Mouse (Mus musculus): ENCODE measurements around the gene Sema4c.

Gene Sema4c

DNA sequence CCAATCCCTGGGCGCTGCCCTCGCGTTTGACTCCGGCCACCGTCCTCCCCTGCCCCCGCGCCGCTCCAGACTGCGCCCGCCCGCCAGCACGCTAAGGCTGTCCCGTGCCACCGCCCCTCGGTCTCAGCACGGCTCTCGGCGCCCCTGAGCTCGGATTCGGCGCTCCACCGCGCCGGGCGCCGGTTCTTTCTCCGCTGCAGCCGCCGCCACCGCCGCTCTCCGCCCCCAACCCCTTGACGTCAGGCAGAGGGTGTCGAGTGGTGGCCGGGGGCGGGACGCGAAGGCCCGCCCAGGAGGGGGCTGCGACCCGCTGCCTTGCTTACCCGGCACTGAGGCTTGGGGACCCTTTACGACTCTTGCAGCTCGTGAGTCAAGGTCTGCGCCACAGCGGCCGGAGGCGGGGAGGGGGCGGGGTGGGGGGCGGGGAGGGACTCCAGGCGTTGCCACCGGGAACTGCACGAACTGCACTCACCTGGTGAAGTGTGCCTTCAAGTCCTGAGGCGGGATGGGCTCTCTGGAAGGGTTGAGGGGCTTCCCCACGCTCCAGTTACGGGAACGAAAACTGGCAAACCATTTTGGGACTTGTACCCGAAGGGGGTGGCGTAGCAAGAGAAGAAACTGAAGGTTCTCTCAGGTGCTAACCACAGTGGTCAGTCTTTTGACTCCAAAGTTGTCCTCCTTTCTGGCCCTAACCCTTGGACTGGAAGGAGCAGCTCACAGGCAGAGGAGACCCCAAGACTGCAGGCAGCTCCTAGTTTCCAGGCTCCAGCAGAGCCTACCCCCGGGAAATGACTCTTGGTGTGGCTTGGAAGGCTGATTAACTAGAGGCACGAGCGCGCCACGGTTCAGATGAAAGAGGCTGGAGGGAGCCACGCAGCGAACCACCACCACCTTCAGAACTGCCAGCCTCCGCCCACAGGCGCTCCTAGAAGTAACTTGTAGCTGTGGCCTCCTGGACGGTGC, at the start of gene Sema4c:
Sema4c (minus strand) TSS at position 319 of the 963 bp plus-strand sequence.
- DNase-seq (ENCODE audit: low read depth, low spot score), result no peak

DNA sequence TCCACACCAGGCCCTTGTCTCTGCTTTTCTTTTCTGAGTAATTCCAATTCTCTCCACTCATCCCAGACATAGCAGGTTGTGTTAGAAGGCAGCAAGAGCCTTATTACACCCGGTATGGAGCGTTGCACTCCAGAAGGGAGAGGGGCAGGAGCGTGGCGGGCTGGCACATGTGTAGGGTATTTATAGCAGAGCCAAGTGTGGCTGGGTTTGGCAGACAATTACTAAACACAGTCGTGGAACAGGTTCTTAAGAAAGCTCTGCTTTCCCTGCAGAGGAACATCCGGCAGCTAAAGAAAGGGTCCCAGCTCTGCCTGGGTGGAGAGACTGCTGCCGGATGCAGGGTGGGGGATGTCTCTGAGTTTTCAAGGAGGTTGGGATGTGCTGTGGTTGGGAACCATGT, 48.8 kb upstream of the Sema4c start:
- no peak for DNase-seq (ENCODE audit: low read depth, low spot score)

DNA sequence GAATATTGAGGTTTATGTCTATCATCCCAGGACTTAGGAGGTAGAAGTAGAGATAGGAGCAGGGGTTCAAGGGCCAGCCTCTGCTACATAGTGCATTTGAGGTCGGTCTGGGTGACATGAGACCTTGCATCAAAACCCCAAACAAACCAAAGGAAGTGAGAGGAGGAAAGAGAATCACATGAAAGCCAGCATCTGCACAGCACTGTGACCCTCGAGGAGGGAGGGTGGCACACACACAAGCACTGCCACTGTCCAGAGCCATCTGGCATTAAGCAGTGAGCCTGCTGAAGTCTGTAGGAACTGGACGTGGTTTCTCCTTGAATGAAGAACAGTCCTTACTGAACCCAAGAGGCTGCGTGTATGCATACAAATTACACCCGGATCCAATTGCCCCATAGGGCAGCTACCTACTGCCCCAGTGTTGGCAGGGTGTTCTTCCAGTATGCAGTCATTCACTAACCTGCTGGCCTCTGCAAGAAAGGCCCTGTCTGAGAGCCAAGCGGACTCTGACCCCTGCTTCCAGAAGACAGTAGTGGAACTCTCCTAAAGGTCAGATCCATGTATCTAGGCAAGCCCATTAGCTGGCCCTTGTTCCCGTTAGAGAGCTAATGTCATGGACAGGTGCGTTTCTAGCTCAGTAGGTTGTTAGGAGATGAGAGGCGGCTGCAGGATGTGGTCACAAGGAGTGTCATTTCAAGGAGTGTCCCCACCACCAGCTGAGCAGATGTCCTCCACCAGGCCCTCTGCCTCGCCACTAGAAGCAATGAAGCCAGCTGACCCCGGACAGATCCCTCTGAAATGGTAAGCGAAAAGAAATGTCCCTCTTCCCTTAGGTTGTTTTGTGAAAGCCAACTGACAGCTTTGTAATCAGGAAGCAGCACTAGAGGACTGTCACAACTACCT, 46.4 kb upstream of the Sema4c start:
- DNase-seq (ENCODE audit: low read depth, low spot score), result no peak

DNA sequence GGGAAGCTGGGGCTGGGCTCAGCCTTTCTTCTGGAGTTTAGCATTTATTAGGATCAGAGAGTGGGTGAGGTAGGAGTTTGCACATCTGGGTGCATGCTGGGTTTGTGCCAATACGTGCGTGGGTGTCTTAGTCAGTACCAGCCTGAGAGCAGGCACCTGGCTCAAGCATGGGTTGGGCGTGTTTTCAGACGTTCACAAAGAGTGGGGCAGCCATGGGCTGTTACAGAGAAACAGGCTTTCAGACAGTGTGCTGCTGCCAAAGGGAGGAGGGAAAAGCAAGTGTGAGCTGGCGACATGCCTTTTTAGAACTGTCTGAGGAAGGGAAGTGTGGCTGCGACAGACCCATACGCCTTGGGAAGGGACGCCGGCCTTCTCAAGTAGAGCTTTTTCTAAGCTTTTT, 45.2 kb upstream of the Sema4c start:
- no peak for DNase-seq (ENCODE audit: low read depth, low spot score)

DNA sequence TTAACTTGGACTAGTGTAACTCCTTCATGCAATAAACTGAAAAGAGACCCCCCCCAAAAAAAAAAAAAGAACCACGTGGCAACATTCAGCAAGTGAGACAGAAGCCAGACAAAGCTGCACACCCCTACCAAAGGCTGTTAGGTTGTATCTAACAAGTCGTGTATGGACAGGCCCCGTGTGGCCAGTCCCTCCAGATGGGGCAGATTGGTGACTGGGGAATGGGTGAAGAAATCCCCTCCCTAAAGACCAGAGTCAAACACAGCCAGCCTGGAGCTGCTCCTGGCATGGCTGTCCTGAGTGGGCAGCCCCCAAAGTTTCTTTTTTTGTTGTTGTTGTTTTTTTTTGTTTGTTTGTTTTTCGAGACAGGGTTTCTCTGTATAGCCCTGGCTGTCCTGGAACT, 44.1 kb upstream of the Sema4c start:
- DNase-seq (ENCODE audit: low read depth, low spot score), result no peak

DNA sequence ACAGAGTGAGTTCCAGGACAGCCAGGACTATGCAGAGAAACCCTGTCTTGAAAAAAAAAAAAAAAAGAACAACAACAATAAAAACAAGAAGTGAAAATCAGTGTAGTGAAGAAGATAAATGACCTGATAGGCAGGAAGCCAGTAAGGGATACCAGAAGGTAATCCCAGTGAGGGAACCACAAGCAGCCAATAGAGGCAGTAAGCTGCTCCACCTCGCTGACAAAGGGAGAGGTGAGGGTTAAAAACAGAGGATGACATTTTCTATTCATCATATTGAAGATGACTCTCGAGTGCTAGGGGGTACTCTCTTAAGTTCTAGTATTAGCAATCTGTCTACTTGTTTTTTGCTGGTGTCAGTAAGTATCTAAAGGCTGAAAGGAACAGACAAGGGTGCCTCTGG, 40.3 kb upstream of the Sema4c start:
- DNase-seq (ENCODE audit: low read depth, low spot score), result no peak

DNA sequence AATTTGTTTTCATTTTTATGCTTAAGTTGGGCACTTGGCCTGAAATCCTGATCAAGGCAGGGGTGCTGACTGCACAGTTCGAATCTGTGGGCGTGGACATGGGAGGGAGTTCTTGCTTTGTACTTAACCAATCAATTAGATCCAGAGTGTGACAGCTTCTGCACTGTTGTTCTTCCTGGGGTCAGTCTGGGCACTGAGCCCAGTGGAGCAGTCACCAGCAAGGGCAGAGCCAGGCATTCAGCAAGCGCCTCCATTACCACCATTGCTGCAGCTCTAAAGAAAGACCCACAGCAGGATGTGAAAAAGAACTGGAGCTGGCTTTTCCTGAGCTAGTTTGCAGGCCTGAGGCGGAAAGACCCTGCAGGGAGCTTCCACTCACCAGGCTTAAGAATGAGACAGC, 38.0 kb upstream of the Sema4c start:
- DNase-seq (ENCODE audit: low read depth, low spot score), result no peak

DNA sequence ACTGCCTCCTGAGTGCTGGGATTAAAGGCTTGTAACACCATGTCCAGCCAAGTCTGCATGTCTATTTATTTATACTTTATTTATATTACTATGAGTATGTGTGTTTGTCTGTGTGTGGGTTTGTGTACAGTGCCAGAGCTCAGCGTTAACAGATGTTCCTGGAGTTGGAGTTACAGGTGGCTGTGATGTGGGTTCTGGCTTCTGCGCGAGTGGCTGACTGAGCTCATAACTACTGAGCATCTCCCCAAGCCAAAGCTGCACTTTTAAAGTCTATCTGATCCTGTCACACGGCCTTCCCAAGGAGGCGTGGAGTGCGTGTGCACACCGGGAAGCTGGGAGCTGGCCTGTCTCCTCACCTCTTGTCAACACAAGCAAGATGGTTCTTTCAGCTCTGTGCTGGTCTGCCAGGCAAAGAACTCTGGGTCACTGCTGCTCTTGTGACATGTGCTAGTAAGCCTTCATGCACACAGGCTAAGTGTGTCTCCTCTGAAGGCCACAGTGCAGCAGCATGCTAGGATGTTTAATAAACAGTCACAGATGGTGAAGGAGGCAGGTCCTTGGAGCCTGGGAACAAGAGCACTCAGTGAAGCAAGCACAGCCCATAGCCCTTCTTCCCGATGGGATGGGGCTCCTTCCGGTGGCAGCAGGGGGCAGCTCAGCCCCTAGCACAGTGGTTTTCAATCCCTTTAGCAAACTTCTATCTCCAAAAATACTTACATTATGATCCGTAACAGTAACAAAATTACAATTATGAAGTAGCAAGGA, 37.2 kb upstream of the Sema4c start:
- no peak for DNase-seq (ENCODE audit: low read depth, low spot score)

DNA sequence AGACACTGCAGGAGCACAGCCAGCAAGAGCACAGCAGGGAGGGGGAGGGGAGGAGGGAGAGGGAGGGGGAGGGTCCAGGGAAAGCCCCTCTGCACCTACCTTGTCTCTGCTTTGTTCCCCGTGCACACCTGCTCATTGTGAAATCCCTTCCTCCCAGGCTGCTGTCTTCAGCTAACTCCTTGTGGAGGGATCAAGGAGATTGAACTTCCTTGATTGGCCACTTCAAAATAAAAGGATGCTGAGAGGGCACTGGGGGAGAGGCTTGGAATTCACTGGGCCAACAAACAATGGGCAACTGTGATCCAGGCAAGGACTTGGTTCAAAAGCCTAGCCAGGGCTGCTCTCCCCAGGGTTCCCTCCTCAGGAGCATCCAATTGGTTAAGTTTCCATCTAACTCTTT, 35.0 kb upstream of the Sema4c start:
- DNase-seq (ENCODE audit: low read depth, low spot score), result no peak

DNA sequence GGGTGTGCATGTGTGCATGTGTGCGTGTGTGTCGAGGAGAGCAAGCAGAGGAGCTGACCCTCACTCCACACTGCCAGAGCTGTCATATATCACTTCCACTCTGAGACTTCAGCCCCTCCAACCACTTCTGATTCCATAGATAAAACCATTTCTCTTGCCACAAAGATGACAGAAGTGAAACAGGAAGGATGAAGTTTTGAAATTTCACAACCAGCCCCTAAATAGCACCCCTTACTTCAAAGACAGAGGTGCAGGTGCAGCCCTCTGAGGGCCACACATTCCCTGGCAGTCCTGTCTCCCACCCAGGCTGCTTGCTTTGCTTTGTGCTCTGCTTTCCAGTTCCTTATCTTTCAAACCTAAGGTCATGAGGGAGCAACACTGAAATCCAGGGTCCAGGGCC, 33.3 kb upstream of the Sema4c start:
- no peak for DNase-seq (ENCODE audit: low read depth, low spot score)

DNA sequence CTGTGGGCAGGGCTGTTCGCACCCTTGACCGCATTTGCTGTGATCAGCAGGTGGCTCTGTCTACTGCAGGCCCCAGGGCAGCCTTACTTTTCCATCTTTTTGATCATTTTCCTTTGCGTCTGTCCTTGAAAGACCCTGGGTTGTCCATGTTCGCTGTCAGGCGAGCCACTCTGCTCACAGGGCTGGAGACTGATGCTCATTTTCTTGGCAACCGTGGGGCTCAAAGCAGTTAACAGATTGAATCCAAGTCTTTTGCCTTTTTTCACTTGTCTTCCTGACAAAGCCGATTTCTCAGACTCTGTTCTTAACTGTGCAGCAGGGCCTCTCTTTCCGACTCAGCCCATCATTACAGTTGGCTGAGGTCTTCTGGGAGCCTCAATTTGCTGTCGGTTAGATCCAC, 32.5 kb upstream of the Sema4c start:
- DNase-seq (ENCODE audit: low read depth, low spot score), result no peak

DNA sequence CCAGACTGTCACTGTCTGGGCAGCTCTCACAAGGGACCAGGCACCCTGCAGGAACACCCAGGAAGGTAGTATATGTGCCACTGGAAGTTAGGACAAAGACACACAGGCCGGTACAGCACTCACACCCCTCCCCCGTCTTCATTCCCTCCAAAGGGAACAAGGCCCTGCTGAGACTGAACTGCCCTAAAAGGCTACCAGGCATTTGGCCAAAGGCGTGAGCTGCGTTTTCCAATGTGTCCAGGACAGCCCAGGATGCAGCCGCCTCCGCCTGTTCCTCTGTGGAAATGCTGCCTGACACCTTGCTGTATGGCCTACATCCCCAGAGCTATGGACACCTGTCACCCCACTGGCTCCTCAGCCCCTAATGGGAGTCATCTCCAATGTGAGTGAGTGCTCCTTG, 31.3 kb upstream of the Sema4c start:
- DNase-seq (ENCODE audit: low read depth, low spot score), result no peak

DNA sequence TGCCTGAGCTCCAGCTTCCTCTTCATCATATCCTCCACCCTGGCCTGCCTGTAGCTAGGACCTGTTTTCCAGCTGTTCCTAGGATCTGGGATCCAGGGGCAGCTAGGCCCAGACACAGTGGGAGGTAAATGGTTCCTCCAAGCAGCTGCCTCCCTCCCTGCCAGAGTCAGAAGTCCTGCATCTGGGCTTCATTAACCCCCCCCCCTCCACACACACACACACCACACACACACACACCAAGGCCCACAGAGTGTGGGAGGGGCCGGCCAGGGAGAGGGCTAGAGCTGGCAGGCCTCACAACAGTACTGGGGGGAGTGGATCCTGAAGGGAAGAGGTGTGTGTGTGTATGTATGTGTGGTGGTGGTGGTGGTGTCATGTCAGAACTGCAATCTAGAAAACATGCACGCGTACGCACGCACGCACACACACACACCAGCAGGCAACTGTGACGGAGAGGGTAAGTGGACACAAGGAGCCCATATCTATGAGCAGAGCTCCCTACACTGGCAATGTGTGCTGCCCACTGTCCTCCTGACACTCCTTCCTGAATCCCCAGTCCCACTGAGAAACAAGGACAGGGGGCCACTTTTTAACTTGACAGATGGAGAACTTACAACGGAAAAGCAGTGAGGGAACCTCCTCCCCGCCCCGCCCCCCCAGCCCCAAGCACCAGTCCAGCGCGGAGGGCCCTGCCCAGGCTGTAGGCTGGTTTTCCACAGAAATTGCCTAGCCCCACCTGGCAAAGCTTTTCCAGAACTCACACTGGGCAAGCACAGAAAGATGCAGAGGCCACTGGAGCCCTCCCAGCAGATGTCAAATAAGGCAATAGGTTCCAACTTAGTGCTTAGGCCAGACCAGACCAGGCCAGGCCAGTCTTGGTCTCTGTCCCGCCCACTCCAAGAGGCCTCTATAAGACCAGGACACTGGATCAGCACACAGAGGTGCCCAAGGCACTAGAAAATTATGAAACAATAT, 30.6 kb upstream of the Sema4c start:
- DNase-seq (ENCODE audit: low read depth, low spot score), result no peak

DNA sequence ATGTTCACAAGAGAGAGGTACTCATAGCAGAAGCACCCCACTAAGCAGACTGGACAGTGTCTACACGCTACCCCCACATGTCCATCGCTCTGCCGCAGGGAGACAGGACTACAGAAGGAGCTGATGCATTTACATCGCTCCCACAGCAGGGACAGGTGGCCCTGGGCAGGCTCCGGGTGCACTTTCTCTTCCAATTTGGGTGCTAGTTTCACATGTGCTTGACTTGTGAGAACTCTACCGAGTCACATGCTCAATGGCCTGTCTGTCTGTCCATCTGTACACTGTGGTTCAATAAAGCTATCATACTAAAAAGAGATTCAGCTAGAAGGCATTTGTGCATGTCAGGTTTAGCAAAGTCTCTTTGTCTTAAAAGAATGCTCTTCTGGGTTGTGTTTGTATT, 29.7 kb upstream of the Sema4c start:
- DNase-seq (ENCODE audit: low read depth, low spot score), result no peak

DNA sequence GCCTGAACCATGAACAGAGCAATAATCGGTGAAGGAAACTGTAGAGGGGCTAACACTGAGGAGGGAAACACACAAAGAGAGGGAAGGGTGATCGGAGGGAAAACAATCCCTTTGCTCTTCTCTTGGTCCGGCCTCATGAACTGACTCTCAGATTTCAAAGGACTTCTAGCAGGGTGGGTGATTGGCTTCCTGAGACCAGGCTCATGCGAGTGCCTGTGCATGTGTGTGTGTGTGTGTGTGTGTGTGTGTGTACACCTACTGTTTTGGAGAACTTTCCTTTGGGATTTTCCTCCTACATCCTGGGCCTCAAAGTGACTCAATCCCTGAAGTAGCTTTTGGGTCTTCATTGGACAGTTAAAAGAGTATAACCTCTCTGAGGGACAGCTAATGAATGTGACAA, 28.1 kb upstream of the Sema4c start:
- no peak for DNase-seq (ENCODE audit: low read depth, low spot score)

DNA sequence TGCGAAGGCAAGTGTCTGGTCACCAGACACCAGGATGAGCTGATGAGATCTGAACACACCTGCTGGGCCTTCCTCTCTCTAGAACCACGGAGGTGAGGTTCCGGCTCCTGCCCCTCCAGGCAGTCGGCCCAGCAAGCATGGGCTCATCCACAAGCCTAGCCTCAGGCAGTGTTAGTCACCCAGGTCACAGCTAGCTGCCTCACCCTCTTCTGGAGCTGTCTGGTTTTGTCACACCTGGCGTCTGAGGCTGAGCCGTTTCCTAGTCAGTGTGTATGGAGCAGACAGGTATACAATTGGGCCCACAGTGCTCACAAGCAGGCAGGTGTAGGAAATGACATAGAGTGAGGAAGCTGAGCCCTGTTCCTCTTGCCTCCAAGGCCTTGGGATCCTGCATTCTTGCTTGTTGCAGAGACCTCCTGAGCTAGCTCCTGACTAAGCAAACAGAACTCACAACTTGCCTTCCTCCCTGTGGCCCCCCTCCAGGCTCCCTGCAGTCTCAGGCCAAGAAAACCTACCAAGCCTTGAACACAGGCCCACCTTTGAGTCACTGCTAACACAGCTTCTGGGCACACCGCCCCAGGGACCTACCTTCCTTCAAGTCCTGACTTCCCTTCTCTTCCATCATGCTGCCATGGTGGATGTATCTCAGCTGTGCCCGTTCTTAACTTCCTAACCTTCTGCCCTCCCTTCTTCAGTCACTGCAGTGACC, 25.4 kb upstream of the Sema4c start:
- no peak for DNase-seq (ENCODE audit: low read depth, low spot score)

DNA sequence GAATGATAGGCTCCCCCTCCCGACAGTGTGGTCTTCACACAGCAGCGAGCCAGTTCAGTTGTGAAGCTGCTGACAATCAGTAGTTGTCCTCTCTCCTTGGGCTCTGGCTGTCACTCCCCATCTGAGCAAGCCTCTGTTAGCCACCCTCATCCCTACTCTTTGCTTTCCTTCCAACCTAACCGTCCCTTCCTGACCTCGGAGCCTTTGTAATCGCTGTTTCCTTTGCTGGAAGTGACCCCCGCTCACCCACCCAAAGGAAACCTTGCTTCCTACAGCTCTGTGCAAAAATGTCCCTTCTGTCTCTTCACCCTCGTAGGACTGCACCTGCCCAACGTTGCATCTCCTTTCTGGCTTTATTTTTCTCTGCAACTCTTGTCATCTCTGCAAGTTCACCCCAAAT, 24.1 kb upstream of the Sema4c start:
- no peak for DNase-seq (ENCODE audit: low read depth, low spot score)

DNA sequence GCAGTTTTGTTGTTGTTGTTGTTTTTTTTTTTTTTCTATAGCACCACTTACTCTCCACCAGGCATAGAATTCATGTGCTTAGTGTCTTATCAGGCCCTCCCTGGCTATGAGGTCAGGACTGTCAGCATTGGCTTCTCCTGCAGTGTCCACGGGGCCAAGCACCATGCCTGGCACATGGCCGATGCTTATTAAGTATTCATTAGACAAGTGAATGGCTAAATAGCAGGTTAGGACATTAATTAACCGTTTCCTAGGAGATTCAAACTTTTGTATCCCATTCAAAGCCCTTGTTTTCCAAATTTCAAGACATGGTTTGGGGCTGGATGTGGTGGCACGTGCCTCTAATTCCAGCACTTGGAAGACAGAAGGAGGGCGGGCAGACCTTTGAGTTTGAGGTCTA, 23.1 kb upstream of the Sema4c start:
- DNase-seq (ENCODE audit: low read depth, low spot score), result no peak

DNA sequence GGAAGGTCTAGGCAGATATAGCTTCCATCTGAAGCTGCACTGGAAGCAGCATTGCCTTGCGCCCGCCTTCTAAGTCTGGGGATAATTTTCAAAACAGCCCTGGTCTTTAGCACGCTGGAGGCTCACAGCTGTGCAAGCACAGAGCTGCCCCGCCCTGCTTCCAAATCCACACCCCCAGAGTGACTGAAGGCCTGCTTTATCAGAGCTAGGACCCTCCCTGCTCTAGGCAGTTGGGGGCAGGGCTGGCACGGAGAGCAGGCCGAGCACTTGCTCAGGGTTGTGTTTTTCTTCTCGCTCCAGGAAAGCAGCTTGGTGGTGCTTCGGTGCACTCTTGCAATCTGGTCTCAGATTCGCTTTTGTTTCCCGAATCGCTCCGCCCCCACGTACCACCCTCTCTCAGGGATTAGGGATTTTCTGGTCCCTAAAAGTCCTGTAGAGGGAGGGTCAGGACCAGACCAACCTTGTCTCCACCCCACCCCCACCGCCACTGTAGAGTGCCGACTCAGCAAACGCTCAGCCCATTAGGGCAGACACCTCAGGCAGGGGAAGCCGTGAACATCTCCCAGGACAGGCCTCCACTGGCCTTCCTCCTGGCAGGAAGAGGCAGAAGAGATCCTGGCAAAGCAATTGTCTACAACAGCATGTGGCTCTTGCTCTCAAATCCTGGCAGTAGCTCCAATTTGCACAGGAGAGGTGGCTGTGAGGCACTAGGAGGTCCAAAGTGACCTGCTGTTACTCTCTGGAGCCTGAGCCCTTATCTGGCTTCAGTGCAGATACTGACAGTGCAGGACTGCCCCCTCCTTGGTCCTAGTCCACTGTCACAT, 22.4 kb upstream of the Sema4c start:
- peak; percentile 38 for DNase-seq (ENCODE audit: low read depth, low spot score)
